Mouse (Mus musculus): ENCODE measurements around the gene Tubgcp2. TPM values are rescaled to one million over a fixed set of nuclear protein-coding genes. Genes with fewer than 3 reads are reported as not detected.

The Tubgcp2 gene
- polyA plus RNA-seq, 1 experiment from 2014 or later, result 70.1 TPM

DNA sequence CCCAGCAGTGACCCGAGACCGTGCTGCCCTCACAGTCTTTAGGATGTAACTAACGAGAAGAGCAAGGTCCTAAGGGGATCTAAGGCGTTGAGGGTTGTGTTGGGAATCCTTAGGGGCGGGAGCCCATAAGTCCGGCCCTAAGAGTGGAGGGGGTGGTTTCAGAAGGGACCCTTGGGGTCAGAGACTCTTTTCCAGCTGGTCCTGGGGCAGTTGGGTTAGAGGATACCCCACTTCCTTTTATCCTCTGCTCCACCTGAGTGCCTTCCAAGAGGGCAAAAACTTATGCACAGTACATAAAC is 25.3 kb upstream of the Tubgcp2 start:
- Histone ChIP-seq H3K36me3 (no peaks in the 10 kb centered on the region), H3K4me1 (peaks cover 19% of the 10 kb centered on the region), H3K9me3 (no peaks in the 10 kb centered on the region), H3K9ac (peak overlapping the region; percentile 67; the same call in 1 of the 2 replicates), H3K27me3 (peaks cover 94% of the 10 kb centered on the region), H3K4me3 (peak overlapping the region; percentile 49), H3K4me2 (peak overlapping the region; percentile 95), H3K27ac (no peak overlapping the region)
- 3% methylated on average over 6 of the region's 6 CpGs for WGBS
- no peak for ATAC-seq (ENCODE audit: insufficient number of reproducible peaks, insufficient read depth, low FRiP score, low TSS enrichment, low read depth)

DNA sequence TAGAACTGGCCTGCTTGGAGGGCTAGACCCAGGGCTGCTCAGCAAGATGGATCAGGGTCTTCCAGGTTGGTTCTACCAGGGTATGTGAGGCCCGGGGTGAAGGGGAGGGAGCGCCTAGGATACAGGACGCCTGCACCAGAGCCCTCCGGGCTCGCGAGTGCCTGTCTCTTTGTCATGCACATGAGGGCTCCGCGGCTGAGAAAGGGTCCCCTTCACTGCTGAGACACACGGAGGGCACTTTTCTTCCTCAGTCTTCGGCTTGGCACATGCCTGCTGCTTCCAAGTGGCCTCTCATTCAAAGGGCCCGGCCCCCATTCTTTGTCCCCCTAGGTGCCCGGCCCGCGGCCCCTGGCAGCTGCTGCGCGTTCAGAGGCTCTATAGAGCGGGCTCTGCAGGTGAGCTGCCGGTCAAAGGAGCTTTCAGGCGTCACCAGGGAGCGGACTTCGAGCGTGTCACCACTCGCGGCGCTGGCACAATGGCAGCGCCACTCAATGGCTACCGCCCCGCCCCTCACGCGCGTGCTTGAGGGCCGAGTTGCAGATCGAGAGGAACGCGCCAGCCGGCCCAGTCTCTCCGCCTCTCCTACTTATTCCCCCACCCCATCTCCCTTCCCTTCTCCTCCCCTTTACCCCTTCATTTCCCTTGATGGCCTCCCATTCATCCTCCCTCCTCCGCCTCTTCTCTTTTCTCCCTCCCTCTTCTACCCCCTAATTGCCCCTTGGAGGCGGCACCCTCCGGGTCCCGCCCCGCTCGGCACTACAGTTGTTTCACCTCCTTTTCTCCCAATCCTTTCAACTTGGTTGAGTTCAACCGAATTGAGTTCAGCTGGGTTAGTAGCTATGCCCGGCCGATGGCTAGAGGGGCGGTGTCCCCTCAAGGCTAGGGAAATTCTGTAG is 24.7 kb upstream of the Tubgcp2 start:
- H3K27me3 ChIP-seq, result peaks cover 97% of the 10 kb centered on the region
- H3K27ac ChIP-seq, result no peak overlapping the region
- H3K4me2 ChIP-seq, result peak overlapping the region; percentile 95
- 1% methylated on average over 46 of the region's 47 CpGs for WGBS
- peaks cover 19% of the 10 kb centered on the region for H3K4me1 ChIP-seq
- H3K9me3 ChIP-seq, result no peaks in the 10 kb centered on the region
- peak overlapping the region; percentile 49 for H3K4me3 ChIP-seq
- no peaks in the 10 kb centered on the region for H3K36me3 ChIP-seq
- ATAC-seq (ENCODE audit: insufficient number of reproducible peaks, insufficient read depth, low FRiP score, low TSS enrichment, low read depth), result 0 out of 2 replicates have a peak, but pooled peaks have one; percentile 40
- peak overlapping the region; percentile 67 for H3K9ac ChIP-seq

DNA sequence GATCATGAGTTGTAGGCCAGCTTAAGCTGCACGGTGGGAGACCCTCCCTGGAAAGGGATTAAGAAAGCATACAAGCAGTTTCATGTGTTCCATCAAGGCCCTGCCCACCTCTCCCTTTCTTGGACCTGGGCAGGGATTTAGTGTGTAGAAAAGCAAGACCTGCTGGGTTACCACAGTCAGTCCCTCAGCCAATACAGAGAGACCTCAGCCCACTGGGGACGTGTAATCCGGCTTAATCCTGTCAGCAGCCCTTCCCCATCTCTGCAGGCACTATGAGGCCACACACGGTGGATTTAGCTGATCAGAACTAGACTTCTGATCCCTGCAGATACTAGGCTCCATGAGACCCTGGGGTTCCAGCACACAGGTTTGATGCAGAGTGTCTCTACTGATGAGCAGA is 23.1 kb upstream of the Tubgcp2 start:
- no peak overlapping the region for H3K4me2 ChIP-seq
- peaks cover 19% of the 10 kb centered on the region for H3K4me1 ChIP-seq
- ATAC-seq (ENCODE audit: insufficient number of reproducible peaks, insufficient read depth, low FRiP score, low TSS enrichment, low read depth), result no peak
- no peak overlapping the region for H3K27ac ChIP-seq
- peaks cover 88% of the 10 kb centered on the region for H3K27me3 ChIP-seq
- no peaks in the 10 kb centered on the region for H3K9me3 ChIP-seq
- H3K4me3 ChIP-seq, result no peak overlapping the region
- WGBS, result 30% methylated on average over 4 of the region's 4 CpGs
- H3K36me3 ChIP-seq, result no peaks in the 10 kb centered on the region
- H3K9ac ChIP-seq, result no peak overlapping the region

DNA sequence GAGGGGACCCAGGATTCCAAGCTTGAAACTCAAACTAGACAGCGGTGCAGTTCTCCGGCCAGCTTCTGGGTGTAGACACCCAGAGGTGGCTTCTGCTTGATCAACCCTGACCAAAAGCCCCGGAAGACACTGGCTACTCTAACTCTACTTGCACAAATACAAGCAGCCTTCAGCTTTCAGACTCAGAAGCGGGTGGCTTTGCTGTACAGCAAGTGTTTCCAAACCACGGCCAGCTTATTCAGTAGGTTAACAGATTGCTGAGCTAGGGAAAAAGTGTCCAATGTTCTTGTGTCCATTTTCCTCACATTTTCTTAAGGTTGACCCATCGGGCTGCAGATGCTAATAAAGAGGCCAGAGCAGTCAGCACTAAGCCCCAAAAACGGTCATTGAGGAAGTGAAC is 22.1 kb upstream of the Tubgcp2 start:
- H3K9ac ChIP-seq, result peak overlapping the region; percentile 73; the same call in 1 of the 2 replicates
- peaks cover 19% of the 10 kb centered on the region for H3K4me1 ChIP-seq
- peak overlapping the region; percentile 86 for H3K4me2 ChIP-seq
- ATAC-seq (ENCODE audit: insufficient number of reproducible peaks, insufficient read depth, low FRiP score, low TSS enrichment, low read depth), result no peak
- H3K27ac ChIP-seq, result no peak overlapping the region
- peak overlapping the region; percentile 48 for H3K4me3 ChIP-seq
- H3K9me3 ChIP-seq, result no peaks in the 10 kb centered on the region
- H3K36me3 ChIP-seq, result no peaks in the 10 kb centered on the region
- peaks cover 83% of the 10 kb centered on the region for H3K27me3 ChIP-seq
- WGBS, result 21% methylated on average over 7 of the region's 7 CpGs

DNA sequence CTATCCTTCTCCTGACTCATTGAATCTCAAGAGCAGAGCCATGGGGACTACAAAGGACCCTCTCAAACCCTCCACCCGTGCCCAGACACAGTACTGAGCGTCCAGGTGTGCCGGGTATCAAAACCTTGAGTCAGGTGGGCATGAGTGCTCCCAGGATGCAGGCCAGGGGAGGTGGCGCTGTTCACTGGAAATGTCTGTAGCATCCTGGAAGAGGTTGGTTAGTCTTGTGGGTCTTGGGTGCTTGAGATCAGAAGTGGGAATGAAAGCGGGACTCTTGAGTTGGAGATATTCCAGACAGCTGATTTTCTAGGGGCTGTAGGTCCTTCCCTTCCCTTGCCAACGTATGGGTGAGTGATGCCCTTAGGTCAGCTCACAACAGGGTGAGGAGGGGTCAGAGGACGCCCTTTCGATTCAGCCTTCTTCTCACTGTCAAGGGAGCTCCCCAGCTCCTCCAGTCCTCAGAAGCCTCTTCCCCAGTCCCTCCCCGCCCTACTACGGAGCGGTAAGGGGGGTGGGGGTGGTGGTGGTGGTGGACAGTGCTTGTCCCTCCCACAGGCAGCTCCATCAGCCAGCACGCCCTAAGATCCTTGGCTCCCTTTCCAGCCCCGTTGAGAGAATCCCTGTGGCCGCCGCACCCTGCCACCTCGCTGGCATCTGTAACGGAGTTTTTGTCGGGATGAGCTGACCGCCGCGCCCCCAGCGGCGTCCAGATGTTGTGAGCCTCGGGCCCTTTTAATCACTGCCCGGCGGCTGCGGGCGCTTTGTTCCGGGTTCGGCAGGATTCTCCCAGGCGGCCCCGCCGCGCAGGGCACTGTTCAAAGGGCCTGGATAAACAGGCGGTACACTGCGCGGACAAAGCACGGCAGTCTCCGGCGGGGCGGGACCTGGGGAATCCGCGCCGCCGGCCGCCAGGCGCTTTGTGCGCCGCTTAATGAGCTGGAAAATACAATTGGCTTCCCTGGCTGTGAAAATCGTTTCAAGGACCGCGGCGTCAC is 21.2 kb upstream of the Tubgcp2 start:
- no peak for ATAC-seq (ENCODE audit: insufficient number of reproducible peaks, insufficient read depth, low FRiP score, low TSS enrichment, low read depth)
- H3K4me1 ChIP-seq, result peaks cover 19% of the 10 kb centered on the region
- 2% methylated on average over 53 of the region's 53 CpGs for WGBS
- H3K9me3 ChIP-seq, result no peaks in the 10 kb centered on the region
- no peak overlapping the region for H3K27ac ChIP-seq
- peak overlapping the region; percentile 86 for H3K4me2 ChIP-seq
- peaks cover 86% of the 10 kb centered on the region for H3K27me3 ChIP-seq
- peak overlapping the region; percentile 73 for H3K9ac ChIP-seq
- no peaks in the 10 kb centered on the region for H3K36me3 ChIP-seq
- peak overlapping the region; percentile 48 for H3K4me3 ChIP-seq

DNA sequence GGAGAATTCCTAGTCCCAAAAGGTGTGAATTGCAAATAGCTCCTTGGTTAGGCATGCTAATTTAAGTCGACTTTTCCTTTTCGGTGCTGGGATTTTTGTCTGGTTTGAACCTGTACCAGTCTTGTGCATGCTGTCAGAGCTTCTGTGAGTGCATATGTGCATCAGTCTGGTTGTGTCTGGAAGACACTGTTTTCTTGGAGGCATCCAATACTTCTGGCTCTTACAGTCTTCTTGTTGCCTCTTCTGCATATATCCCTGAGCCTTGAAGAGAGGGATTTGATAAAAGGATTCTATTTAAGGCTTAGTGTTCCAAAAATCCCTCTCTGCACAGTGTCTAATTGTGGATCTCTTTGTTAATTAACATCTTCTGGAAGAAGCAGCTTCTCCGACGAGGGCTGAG is 17.7 kb upstream of the Tubgcp2 start:
- Histone ChIP-seq H3K36me3 (no peaks in the 10 kb centered on the region), H3K9ac (no peak overlapping the region), H3K9me3 (no peaks in the 10 kb centered on the region), H3K4me1 (peaks cover 13% of the 10 kb centered on the region), H3K4me2 (no peak overlapping the region), H3K27ac (no peak overlapping the region), H3K4me3 (no peak overlapping the region), H3K27me3 (peaks cover 86% of the 10 kb centered on the region)
- ATAC-seq (ENCODE audit: insufficient number of reproducible peaks, insufficient read depth, low FRiP score, low TSS enrichment, low read depth), result no peak
- 75% methylated on average over 4 of the region's 4 CpGs for WGBS

DNA sequence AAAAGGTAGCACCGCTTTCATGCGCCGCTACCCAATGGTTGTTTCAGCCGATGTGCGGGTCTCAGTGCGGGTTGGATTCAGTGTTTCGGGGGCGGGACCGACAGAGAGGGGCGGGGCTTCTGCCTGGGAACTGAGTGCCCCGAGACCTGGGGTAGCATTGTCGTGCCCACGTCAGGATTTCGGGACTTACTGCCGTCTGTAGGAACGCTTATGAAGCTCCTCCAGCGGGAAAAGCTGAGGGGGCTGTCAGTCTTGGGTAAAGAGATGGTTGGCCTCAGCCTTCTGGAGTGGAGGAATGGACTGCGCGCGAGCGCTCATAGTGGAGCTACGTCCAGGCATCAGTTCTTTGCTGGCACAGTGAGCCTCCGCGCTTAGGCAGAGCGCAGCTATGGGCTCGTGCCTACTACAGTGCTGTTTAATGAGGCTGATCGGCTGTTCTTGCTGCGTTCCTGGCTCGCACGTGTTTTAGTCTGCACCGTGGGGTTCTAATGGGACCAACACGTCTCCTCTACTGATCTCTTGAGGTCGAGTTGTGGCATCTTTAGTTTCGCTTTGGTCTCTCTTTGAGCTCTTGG is 12.7 kb upstream of the Tubgcp2 start:
- under 1% methylated on average over 34 of the region's 34 CpGs for WGBS
- H3K9ac ChIP-seq, result peak overlapping the region; percentile 40; the same call in 1 of the 2 replicates

DNA sequence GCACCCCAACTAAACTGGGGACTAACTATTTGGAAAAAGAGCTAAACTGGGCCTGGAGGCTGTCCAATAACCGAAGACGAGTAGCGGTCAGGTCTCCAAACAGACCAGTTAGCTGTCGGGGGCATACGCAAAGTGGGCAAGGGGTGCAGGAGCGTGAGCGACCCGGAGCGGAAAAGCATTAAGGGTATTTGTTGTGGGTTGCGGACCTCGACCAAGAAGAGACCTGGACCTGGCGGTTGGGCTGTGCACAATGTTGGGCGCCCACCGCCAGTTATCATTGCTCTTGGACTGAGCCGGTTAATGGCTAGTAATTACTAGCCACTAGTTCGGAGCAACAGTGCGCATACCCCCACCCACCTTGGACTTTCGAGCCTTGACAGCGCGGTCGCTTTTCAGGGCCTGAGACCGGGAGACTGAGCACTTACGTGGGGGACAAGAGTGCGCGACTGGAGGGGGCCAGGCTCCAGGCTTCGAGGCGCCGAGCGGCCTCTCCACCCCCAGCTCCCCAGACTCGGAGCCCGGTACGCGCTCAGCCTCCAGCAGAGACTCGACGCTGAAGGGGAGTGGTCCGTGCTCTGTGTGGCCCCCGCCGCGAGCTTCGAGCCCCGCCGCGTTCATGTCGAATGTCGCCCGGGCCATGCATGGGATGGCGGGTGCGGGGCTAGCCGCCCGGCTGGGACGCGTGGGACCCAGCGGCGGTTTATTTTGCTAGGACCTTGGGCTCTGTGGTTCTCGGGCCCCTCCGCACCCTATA is 12.1 kb upstream of the Tubgcp2 start, which contains the start of gene Msx3:
Gene Msx3, minus strand, starts transcription at position 729 of the 754 bp plus-strand sequence.
- H3K9me3 ChIP-seq, result no peaks in the 10 kb centered on the region
- H3K4me1 ChIP-seq, result peaks cover 23% of the 10 kb centered on the region
- ATAC-seq (ENCODE audit: insufficient number of reproducible peaks, insufficient read depth, low FRiP score, low TSS enrichment, low read depth), result peak; percentile 34; the same call in 1 of the 2 replicates
- peak within 1 kb of the TSS; percentile 43 for H3K4me3 ChIP-seq
- no peaks in the 10 kb centered on the region for H3K36me3 ChIP-seq
- H3K9ac ChIP-seq, result peak within 1 kb of the TSS; percentile 59; the same call in 1 of the 2 replicates
- no peak within 1 kb of the TSS for H3K27ac ChIP-seq
- WGBS, result under 1% methylated on average over 56 of the region's 56 CpGs
- H3K27me3 ChIP-seq, result peaks cover 97% of the 10 kb centered on the region
- H3K4me2 ChIP-seq, result peak within 1 kb of the TSS; percentile 71

More for the DNA sequence above, 12.7 kb upstream of the Tubgcp2 start:
- Histone ChIP-seq H3K27me3 (peaks cover 97% of the 10 kb centered on the region), H3K4me3 (peak overlapping the region; percentile 43), H3K27ac (no peak overlapping the region), H3K9me3 (no peaks in the 10 kb centered on the region), H3K36me3 (no peaks in the 10 kb centered on the region), H3K4me1 (peaks cover 23% of the 10 kb centered on the region), H3K4me2 (peak overlapping the region; percentile 71)
- ATAC-seq (ENCODE audit: insufficient number of reproducible peaks, insufficient read depth, low FRiP score, low TSS enrichment, low read depth), result peak; percentile 68; the same call in 1 of the 2 replicates

DNA sequence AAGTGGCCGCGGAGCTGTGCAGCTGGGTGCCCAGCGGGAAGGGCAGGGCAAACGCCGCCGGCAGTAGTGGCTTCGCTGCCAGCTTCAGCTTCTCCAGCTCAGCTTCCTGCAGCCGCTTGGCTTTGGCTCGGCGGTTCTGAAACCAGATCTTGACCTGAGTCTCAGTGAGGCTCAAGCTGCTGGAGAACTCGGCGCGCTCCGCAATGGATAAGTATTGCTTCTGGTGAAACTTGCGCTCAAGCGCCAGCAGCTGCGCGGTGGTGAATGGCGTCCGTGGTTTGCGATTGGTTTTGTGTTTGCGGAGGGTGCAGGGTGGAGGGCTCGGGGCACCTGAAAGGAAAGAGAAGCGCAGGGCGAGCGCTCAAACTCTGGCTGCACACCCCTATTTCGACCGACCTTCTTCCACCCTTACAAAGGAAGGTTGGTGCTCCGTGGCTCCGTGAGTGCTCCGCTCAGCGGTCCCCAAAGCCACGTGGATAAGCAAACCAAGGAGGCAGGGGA is 11.4 kb upstream of the Tubgcp2 start:
- WGBS, result under 1% methylated on average over 33 of the region's 33 CpGs
- peaks cover 23% of the 10 kb centered on the region for H3K4me1 ChIP-seq
- ATAC-seq (ENCODE audit: insufficient number of reproducible peaks, insufficient read depth, low FRiP score, low TSS enrichment, low read depth), result no peak
- peak overlapping the region; percentile 43 for H3K4me3 ChIP-seq
- no peaks in the 10 kb centered on the region for H3K9me3 ChIP-seq
- peak overlapping the region; percentile 59; the same call in 1 of the 2 replicates for H3K9ac ChIP-seq
- peak overlapping the region; percentile 71 for H3K4me2 ChIP-seq
- H3K27ac ChIP-seq, result no peak overlapping the region
- peaks cover 90% of the 10 kb centered on the region for H3K27me3 ChIP-seq
- no peaks in the 10 kb centered on the region for H3K36me3 ChIP-seq

DNA sequence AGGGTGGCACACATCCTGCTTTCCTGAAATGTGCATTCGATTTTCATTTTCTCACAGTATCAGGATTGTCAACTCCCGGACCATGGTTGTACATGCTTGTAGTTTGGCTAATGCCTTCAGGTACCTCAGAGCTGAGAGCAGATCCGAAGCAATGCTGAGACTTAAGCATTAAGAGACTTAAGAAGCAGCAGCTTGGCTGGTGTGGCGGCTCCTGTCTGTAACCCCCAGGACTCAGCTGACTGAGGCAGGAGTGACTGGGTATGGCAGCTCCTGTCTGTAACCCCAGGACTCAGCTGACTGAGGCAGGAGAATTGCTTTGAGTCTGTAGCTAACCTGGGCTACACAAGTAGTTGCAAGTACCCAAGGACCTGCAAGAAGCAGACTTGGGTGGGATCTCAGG is 9.1 kb upstream of the Tubgcp2 start:
- no peak overlapping the region for H3K4me2 ChIP-seq
- no peak overlapping the region for H3K9ac ChIP-seq
- peaks cover 67% of the 10 kb centered on the region for H3K27me3 ChIP-seq
- ATAC-seq (ENCODE audit: insufficient number of reproducible peaks, insufficient read depth, low FRiP score, low TSS enrichment, low read depth), result no peak
- no peaks in the 10 kb centered on the region for H3K9me3 ChIP-seq
- WGBS, result 79% methylated on average over 4 of the region's 4 CpGs
- H3K36me3 ChIP-seq, result peaks cover 8% of the 10 kb centered on the region
- H3K27ac ChIP-seq, result no peak overlapping the region
- no peak overlapping the region for H3K4me3 ChIP-seq
- peaks cover 23% of the 10 kb centered on the region for H3K4me1 ChIP-seq

Data from embryonic facial prominence, embryonic 13.5 days (tissue).